Mouse (Mus musculus) midbrain, postnatal 0 days (tissue): ENCODE measurements around the gene Adarb1. TPM values are rescaled to one million over a fixed set of nuclear protein-coding genes. Genes with fewer than 3 reads are reported as not detected.
A peak's percentile ranks its signal among the peaks of the same experiment; 100 is the strongest.

Experiments used
- ATAC-seq: fragments of 200-750 bp; cut with Nextera tagmentation; 2 replicates; pipeline ENCODE4 v1.8.0; 2017; ENCODE audit warnings: moderate number of reproducible peaks, mild to moderate bottlenecking, moderate TSS enrichment, moderate library complexity; ENCODE audit not compliant: low FRiP score
- DNase-seq: peaks from one replicate; pipeline ENCODE4 v3.0.0-alpha.2; 2015; ENCODE audit warnings: low spot score
- H3K27ac ChIP-seq: fragments of 300-500 bp; sonication (generic); 2 replicates; pipeline ENCODE4 v1.5.1; 2014; ENCODE audit warnings: low read depth, mild to moderate bottlenecking, low read length, mixed read lengths
- H3K27me3 ChIP-seq: fragments of 300-500 bp; sonication (generic); 2 replicates; pipeline ENCODE4 v1.6.1; 2014; ENCODE audit warnings: low read length, control low read depth, mixed read lengths; ENCODE audit not compliant: insufficient read depth
- H3K36me3 ChIP-seq: fragments of 300-500 bp; sonication (generic); 2 replicates; pipeline ENCODE4 v1.6.1; 2014; ENCODE audit warnings: low read length, control low read depth, mixed read lengths; ENCODE audit not compliant: insufficient read depth
- H3K4me1 ChIP-seq: fragments of 300-500 bp; sonication (generic); 2 replicates; pipeline ENCODE4 v1.6.1; 2014; ENCODE audit warnings: mild to moderate bottlenecking, control low read depth, antibody characterized with exemption, low read length, mixed read lengths; ENCODE audit not compliant: insufficient read depth
- H3K4me2 ChIP-seq: fragments of 300-500 bp; sonication (generic); 2 replicates; pipeline ENCODE4 v1.6.1; 2014; ENCODE audit warnings: low read depth, mild to moderate bottlenecking, low read length, mixed read lengths; ENCODE audit not compliant: poor library complexity, severe bottlenecking
- H3K4me3 ChIP-seq: fragments of 300-500 bp; sonication (generic); 2 replicates; pipeline ENCODE4 v1.5.1; 2014; ENCODE audit warnings: low read depth, mild to moderate bottlenecking, low read length, moderate library complexity
- H3K9ac ChIP-seq: fragments of 300-500 bp; sonication (generic); replicated peaks from 2 replicates; pipeline ENCODE4 v1.6.1; 2014; ENCODE audit warnings: mild to moderate bottlenecking, low read length, moderate library complexity, mixed read lengths; ENCODE audit not compliant: poor library complexity, severe bottlenecking
- H3K9me3 ChIP-seq: fragments of 300-500 bp; sonication (generic); 2 replicates; pipeline ENCODE4 v1.6.1; 2016; ENCODE audit warnings: low read length, control low read depth
- CTCF ChIP-seq: IDR thresholded peaks from 2 replicates; pipeline ENCODE4 v1.5.1; 2016; ENCODE audit warnings: antibody characterized with exemption, mild to moderate bottlenecking
- WGBS: fragments of 180-500 bp; shearing (Covaris S2); extraction: QIAGEN DNeasy Blood & Tissue Kit; methylation state at CpG from one replicate; pipeline ENCODE4 v1.1.7; 2014; 5-methylcytosine and 5-hydroxymethylcytosine counted together
- polyA plus RNA-seq: library from polyadenylated mRNA; unstranded; fragments of >200 nt; fragmentation: Nextera tagmentation; extraction: Ambion mirVana; gene quantifications from 2 replicates; pipeline ENCODE4 v1.2.1, GENCODE M21; 2015
- total RNA-seq: library from RNA; depleted of rRNA; stranded (reverse); fragments of >200 nt; gene quantifications from 2 replicates; pipeline ENCODE4 v1.2.3, GENCODE M21; 2014

Gene Adarb1
- total and polyA plus RNA-seq, 2 experiments from 2014 or later, result 16.1 to 50.4 TPM

DNA sequence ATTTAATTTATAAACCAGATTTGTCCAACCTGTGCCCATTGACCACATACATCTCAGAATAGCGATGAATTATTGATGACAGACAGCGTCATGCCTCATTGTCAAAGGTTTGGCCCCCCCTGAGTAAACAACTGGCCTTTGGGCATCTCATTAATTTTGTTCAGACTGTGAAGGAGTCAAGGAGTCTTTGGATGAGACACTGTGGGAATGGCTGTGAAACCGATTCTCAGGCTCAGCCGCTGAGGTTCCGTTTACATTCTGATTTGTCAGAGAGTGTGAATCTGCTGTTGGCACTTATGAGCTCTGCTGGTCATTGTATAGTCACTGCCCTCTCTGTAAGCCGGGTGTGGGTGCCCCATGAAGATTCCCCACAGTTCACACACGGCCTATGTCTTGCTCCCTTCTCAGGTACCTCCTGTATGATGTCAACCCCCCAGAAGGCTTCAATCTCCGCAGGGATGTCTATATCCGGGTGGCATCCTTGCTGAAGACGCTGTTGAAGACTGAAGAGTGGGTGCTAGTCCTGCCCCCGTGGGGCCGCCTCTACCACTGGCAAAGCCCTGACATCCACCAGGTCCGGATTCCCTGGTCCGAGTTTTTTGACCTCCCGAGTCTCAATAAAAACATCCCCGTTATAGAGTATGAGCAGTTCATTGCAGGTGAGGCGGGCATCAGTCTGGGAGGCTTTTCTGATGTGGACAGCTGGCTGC lies 157.7 kb downstream of the Adarb1 start:
- Histone ChIP-seq H3K27ac (no peak overlapping the region), H3K4me1 (0 out of 2 replicates have a peak, but pooled peaks cover 8% of the 10 kb centered on the region), H3K4me3 (peak overlapping the region; percentile 91), H3K9me3 (no peaks in the 10 kb centered on the region), H3K4me2 (peak overlapping the region; percentile 85), H3K9ac (peak overlapping the region; percentile 84; the same call in 1 of the 2 replicates), H3K27me3 (no peaks in the 10 kb centered on the region), H3K36me3 (peaks cover 41% of the 10 kb centered on the region)
- no peak for DNase-seq
- no peak for TF ChIP-seq CTCF
- WGBS, result 82% methylated on average over 17 of the region's 17 CpGs
- no peak for ATAC-seq

DNA sequence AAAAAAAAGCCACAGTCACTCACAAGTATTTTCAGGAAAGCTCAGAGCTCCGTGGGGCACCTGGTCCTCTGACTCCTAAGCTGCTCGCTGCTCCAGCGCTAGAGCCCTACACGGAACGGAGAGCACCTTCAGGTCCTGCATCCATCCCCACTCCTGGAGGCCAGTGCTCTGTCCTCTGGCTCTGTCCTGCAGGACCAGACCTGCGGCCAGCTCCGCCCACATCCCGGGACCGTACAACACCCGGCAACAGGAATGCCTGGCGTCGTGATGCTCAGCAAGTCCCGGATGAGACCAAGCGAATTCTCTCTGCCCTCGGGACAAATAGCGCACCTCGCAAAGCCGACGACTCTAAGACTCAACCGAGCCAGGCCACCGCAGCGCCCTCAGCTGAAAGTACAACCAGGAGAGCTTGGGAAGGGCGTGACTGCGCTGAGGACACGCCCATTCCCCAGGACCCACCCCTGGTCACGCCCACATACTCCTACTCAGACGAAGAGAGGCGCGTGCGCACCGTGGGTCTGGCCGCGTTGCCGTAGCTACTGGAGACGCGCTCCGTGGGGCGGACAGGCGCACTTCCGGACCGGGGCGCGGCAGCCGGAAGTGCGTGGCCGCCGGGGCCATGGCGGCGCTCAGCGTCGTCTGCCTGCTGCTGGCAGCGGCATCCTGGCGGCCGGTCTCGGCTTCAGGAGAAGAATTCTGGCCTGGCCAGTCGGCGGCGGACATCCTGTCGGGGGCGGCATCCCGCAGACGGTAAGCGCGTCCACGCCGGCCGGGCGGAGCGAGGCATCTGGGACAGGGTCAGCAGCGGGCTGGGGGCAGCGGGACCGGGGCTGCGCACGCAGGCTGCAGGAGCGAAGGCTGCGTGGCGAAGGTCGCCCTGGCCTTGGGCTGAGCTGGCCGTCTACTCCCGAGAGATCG lies 159.1 kb downstream of the Adarb1 start, which contains the start of gene Pofut2:
Gene Pofut2, plus strand, starts transcription at position 515 of the 918 bp plus-strand sequence.
- peak; percentile 99 for ATAC-seq
- H3K27ac ChIP-seq, result peak within 1 kb of the TSS; percentile 85

DNA sequence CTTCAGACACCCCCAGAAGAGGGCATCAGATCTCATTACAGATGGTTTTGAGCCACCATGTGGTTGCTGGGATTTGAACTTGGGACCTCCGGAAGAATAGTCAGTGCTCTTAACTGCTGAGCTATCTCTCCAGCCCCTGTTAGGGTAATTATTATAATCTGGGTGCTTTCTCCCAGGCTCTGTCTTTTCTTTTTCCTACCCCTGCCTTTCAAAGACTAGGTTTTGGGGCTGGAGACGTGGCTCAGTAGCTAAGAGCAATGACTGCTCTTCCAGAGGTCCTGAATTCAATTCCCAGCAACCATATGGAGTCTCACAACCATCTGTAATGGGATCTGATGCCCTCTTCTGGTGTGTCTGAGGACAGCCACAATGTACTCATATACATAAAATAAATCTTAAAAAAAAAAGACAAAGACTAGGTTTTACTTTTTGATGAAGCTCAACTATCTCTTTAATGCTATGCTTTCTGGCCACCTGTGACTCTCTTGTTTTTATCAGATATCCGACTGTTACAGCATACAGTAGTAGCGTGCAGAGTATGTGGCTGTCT lies 160.0 kb downstream of the Adarb1 start:
- 0 out of 2 replicates have a peak, but pooled peaks cover 8% of the 10 kb centered on the region for H3K4me1 ChIP-seq
- WGBS, result 57% methylated on average over 4 of the region's 4 CpGs
- no peak for ATAC-seq
- peak overlapping the region; percentile 91 for H3K4me3 ChIP-seq
- H3K9ac ChIP-seq, result 0 out of 2 replicates have a peak overlapping the region, but pooled peaks have one; percentile 84
- no peaks in the 10 kb centered on the region for H3K9me3 ChIP-seq
- no peak overlapping the region for H3K27ac ChIP-seq
- no peaks in the 10 kb centered on the region for H3K27me3 ChIP-seq
- peak overlapping the region; percentile 85 for H3K4me2 ChIP-seq
- peak; percentile 36 for TF ChIP-seq CTCF
- no peak for DNase-seq
- peaks cover 20% of the 10 kb centered on the region for H3K36me3 ChIP-seq

More for the DNA sequence above, 159.1 kb downstream of the Adarb1 start, which contains the start of gene Pofut2:
- Histone ChIP-seq H3K4me2 (peak within 1 kb of the TSS; percentile 85), H3K4me1 (0 out of 2 replicates have a peak, but pooled peaks cover 8% of the 10 kb centered on the region), H3K27me3 (no peaks in the 10 kb centered on the region), H3K4me3 (peak within 1 kb of the TSS; percentile 91), H3K9me3 (no peaks in the 10 kb centered on the region), H3K36me3 (peaks cover 28% of the 10 kb centered on the region), H3K9ac (peak within 1 kb of the TSS; percentile 84)
- peak; percentile 43; the same call in 1 of the 2 replicates for TF ChIP-seq CTCF
- WGBS, result under 1% methylated on average over 79 of the region's 81 CpGs
- peak; percentile 99 for DNase-seq

DNA sequence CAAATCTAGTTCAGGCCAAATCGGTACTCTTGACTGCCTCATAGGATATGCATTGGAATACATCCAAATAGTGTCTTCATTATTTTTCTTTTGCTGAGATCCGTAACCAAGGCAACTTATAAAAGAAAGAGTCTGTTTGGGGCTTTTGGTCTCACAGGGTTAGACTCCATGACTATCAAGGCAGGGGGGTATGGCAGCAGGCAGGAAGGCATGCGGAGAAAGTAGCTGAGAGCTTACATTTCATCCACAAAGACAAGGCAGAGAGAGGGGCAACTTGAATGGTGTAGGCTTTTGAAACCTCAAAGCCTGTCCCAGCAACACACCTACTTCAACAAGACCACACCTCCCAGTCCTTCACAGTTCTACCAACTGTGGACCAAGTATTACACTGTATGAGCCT lies 162.4 kb downstream of the Adarb1 start:
- Histone ChIP-seq H3K9ac (no peak overlapping the region), H3K4me2 (no peak overlapping the region), H3K27ac (no peak overlapping the region), H3K27me3 (no peaks in the 10 kb centered on the region), H3K4me1 (0 out of 2 replicates have a peak, but pooled peaks cover 7% of the 10 kb centered on the region), H3K4me3 (no peak overlapping the region), H3K9me3 (no peaks in the 10 kb centered on the region), H3K36me3 (no peaks in the 10 kb centered on the region)
- TF ChIP-seq CTCF, result no peak
- DNase-seq, result peak; percentile 19
- ATAC-seq, result no peak
- 30% methylated on average over 3 of the region's 3 CpGs for WGBS

- Histone ChIP-seq H3K27ac (no peak overlapping the region), H3K36me3 (no peaks in the 10 kb centered on the region), H3K4me2 (no peak overlapping the region), H3K4me3 (no peak overlapping the region), H3K9ac (no peak overlapping the region), H3K9me3 (no peaks in the 10 kb centered on the region), H3K4me1 (0 out of 2 replicates have a peak, but pooled peaks cover 3% of the 10 kb centered on the region), H3K27me3 (no peaks in the 10 kb centered on the region)
- no peak for DNase-seq
- TF ChIP-seq CTCF, result no peak
- 48% methylated on average over 3 of the region's 3 CpGs for WGBS
- no peak for ATAC-seq
These were observed 162.8 kb downstream of the Adarb1 start for GRCm38 (mm10) chr10:77255231-77255630.
